Mouse (Mus musculus): ENCODE data around the gene Mesd.

Gene Mesd

GRCm38 (mm10) chr7:83913405-83913932, 29.2 kb downstream of the Mesd start:
- DNase-seq (ENCODE audit: low spot score in 2 of 2), result no peak

GRCm38 (mm10) chr7:83913995-83914394, 29.7 kb downstream of the Mesd start:
- no peak for DNase-seq (ENCODE audit: low spot score in 2 of 2)

GRCm38 (mm10) chr7:83914566-83914965, 30.3 kb downstream of the Mesd start:
- peak; percentile 72 to 80 for DNase-seq (ENCODE audit: low spot score in 2 of 2)

- DNase-seq (ENCODE audit: low spot score in 2 of 2), result no peak
Observed at GRCm38 (mm10) chr7:83920241-83920640, 36.0 kb downstream of the Mesd start.

GRCm38 (mm10) chr7:83921637-83922036, 37.4 kb downstream of the Mesd start:
- no peak for DNase-seq (ENCODE audit: low spot score in 2 of 2)

GRCm38 (mm10) chr7:83939017-83939721, 54.9 kb downstream of the Mesd start:
- DNase-seq (ENCODE audit: low spot score in 2 of 2), result no peak

- DNase-seq (ENCODE audit: low spot score in 2 of 2), result no peak
Observed at GRCm38 (mm10) chr7:83940136-83940535, 55.9 kb downstream of the Mesd start.

GRCm38 (mm10) chr7:83941701-83942101, 57.4 kb downstream of the Mesd start:
- no peak for DNase-seq (ENCODE audit: low spot score in 2 of 2)

GRCm38 (mm10) chr7:83948743-83949142, 64.5 kb downstream of the Mesd start:
- DNase-seq (ENCODE audit: low spot score in 2 of 2), result no peak

- DNase-seq (ENCODE audit: low spot score in 2 of 2), result no peak
Observed at GRCm38 (mm10) chr7:83949662-83950061, 65.4 kb downstream of the Mesd start.
